Mouse (Mus musculus) megakaryocyte, adult 5-6 weeks (primary cell): ENCODE results near the gene Xrcc1. TPM values are rescaled to one million over a fixed set of nuclear protein-coding genes. Genes with fewer than 3 reads are reported as not detected.

Source experiments
- ATAC-seq: 2 replicates; pipeline ENCODE4 v1.8.0; 2016; ENCODE audit warnings: mild to moderate bottlenecking, inconsistent platforms; ENCODE audit not compliant: poor library complexity, severe bottlenecking
- total RNA-seq, 2 experiments: library from RNA; stranded (forward) in 1 of 2; stranded (reverse) in 1 of 2; fragments of 153-499, 151-499 nt in 1 of 2; fragments of 221-1000, 200-1000 nt in 1 of 2; gene quantifications; 2 replicates each; pipeline versions ENCODE4 v1.2.3 to v1.2.4; 2015 to 2017

Gene Xrcc1
- total RNA-seq, 2 experiments from 2014 or later = 18.3 to 25.1 TPM

DNA sequence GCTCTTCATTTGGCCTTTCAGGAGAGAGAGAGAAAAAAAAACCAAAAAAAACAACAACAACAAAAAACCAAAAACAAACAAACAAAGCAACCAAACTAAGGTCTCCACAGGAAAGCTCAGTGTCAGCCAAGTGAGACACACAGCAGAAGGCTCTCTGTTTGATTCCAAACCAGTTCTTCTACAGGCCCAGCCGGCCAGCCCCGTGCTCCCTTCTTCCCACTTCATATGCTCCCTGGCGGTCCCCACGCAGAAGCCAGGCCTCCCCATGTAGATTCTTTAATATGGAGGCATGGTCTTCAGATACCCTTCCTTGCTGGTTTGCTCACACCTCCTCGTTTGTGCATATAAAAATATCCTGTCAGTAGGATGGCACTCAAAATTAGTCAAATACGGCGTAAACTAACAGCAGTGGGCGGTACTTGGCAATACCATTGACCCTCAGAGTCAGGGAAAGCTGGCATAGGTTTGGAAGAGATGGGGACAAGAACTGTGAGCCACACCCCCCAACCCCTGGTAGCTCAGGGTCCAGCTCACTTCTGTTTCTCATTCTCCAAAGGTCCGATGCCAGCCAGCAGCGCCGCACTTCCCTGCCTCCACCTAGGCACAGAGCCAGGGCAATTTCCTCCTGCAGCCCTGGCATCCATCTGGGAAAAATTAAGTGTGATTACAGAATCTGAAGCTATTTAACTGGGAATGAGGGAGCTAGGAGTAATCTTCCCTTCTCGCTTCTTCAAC is 20.2 kb upstream of the Xrcc1 start:
- ATAC-seq = no peak

DNA sequence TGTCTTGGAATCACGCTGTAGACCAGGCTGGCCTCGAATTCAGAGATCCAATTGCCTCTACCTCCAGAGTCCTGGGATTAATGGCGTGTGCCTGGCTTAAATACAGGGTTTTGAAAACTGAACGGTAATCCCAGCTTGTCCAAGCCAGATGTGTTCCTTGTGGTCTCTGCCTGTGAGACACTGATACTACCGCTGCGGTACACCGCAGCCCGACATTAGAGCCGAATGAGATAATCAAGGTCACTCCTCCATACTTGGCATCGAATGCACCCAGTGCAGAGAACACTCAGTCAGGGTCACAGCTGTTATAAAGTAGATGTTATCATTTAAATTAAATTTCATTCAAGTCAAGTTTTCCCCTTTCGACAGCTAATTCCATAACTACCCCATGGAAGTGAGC is 17.2 kb upstream of the Xrcc1 start:
- no peak for ATAC-seq

DNA sequence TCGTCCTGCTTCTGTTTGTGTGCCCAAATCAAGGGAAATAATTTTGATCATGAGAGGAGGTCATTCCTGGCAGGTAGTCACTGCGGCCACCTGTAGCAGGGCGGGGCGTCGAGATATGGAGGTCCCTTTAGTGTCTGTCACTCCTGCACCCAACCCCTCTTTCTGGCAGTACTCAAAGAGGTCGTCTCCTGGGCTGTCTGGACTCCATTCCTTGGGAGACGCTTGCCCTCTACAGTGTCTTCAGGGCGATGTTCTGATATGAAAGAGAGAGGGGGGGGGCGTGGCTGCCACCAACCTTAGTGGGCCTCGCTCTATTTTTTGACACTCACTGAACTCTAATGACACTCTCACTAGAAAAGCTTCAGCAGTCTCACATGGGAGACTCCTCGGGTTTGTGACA is 16.5 kb upstream of the Xrcc1 start:
- no peak for ATAC-seq

DNA sequence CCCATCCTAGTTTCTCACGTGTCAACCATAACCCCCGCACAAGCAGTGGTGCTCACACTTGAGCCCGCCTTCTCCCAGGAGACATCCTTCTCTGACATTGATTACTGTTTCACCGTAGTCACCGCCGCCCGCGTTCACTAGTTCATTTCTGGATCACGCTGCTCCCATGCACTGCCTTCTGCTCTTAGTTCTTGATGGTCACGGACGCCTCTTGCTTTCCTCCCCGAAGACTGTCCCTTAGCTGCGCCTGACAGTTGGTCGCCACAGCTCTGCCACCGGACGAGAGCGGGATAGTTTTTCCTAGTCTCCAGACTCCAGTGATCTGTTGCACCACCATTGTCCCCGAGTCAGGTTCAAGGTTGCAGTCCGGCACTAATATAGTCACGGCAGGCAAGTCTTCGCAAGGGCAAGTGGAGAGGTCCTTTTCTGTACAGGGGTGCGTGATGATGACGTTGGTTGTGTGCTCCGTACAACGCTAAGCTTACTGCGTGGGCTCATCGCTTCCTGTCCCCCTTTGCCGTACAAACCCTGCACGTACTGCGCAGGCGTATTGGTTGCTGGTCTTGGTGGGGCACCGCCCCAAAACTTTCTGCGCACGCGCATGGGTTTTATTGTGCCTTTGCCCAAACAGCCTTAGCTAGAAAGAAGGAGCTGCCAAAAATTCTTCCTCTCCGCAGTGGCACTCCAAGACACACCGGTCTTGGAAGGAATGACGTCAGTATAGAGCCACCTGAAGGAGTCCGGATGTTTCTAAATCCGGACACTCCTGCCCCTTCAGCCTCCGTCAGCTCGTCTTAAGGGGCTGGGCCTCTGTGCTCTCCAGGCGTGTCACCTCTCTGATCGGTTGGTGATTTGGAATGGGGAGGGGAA is 15.8 kb upstream of the Xrcc1 start, which contains the start of gene Irgq:
Irgq (plus strand) TSS at position 628 of the 870 bp plus-strand sequence.
- ATAC-seq = peak; percentile 92

DNA sequence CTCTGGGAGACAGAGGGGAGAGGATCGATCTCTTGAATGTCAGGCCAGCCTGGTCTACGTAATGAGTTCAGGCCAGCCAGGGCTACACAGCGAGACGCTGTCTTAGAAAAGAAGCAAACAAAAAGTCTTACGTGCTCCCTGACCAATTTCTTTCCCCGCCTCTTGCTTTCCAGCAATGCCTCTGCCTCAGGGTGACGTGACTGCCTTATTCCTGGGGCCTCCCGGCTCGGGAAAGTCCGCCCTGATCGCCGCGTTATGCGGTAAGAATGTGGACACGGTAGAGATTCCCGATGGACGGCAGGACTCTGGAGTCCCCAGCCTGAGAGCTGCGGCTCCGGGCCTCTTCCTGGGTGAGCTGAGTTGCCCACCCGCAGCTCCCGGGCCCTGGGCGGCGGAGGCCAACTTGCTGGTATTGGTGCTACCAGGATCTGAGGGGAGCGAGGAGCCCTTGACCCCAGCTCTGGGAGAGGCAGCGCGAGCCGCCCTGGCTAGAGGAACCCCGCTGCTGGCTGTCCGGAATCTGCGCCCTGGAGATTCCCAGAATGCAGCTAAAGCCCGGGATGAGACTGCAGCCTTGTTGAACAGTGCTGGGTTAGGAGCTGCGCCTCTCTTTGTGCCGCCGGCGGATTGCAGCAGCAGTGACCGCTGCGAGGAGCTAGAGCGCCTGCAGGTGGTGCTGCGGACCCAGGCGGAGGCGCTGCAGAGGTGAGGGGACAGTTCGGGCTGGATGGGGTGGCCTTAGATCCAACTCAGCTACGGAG is 14.7 kb upstream of the Xrcc1 start:
- peak; percentile 61 for ATAC-seq

DNA sequence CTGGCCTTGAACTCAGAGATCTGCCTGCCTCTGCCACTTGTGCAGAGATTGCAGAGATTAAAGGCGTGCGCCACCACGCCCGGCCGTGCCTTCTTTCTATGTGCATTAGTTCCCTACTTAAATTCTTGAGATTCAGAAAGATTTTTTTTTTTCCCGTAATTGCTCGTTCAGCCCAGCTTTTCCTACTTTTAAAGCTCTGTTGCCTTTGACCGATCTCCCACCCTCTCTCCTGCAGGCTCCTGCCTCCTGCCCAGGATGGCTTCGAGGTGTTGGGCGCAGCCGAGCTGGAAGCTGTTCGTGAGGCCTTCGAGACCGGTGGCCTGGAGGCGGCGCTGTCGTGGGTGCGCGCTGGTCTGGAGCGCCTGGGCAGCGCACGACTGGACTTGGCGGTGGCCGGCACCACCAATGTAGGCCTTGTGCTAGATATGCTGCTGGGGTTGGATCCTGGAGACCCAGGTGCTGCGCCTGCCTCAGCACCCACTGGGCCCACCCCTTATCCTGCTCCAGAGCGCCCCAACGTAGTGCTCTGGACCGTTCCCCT is 13.0 kb upstream of the Xrcc1 start:
- ATAC-seq = no peak

DNA sequence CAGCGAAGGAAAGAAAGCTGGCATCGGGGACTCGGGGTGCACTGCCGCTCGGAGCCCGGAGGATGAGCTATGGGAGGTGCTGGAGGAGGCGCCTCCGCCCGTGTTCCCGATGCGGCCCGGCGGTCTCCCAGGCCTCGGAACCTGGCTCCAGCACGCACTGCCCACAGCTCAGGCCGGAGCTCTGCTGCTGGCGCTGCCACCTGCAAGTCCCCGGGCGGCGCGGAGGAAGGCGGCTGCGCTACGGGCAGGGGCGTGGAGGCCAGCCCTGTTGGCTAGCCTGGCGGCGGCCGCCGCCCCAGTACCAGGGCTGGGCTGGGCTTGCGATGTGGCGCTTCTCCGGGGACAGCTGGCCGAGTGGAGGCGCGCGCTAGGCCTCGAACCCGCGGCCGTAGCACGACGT is 12.3 kb upstream of the Xrcc1 start:
- ATAC-seq = no peak

DNA sequence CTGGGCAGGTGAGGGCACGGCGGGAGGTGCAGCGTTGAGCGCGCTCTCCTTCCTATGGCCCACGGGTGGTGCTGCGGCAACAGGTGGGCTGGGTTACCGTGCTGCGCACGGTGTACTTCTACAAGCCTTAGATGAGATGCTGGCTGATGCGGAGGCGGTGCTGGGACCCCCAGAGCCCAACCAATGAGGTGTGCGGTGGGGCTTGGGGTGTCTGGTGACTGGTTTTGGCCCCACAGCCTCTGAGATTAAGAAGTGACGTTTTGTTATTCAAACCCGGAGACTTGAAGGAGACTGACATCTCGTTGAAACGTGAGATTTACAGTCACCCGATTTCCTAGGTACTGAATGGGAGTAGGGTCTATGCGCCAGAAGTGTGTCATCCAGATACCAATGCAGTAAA is 11.8 kb upstream of the Xrcc1 start:
- no peak for ATAC-seq

DNA sequence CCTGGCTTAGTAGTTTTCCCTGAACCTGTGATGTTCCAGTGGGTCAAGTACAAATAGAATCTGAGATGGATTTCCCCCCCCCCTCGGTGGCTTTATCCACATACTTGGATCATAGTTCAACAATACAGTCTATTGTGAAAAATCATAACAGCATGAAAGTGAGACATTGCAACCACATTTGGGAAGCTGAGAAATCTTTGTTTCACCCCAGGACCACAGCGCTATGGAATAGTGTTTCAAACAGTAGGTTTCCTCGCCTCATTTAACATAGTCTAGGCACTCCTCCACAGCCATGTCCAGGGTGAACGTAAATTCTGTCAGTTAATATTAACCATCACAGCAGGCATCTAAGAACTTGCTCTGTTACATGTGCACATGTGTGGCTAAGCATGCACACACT is 9.0 kb upstream of the Xrcc1 start:
- ATAC-seq = no peak

DNA sequence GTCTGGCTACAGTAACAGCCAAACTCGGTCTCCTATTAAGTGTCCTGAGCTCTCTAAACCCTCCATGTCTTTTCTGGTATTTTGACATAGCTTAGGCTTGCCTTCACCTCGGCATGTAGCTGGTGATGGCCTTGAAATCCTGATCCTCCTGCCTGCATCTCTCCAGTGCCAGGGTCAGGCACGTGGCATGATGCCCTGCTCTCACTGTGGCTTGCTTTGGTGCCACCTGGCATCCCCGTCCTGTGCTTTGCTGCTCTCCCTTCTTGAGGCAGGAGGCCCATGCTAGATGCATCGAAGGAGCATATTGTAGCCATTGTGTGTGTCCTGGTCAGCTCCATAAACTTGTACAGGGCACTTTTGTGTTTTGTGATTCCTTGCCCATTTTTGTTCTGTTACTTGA is 8.5 kb upstream of the Xrcc1 start:
- no peak for ATAC-seq

DNA sequence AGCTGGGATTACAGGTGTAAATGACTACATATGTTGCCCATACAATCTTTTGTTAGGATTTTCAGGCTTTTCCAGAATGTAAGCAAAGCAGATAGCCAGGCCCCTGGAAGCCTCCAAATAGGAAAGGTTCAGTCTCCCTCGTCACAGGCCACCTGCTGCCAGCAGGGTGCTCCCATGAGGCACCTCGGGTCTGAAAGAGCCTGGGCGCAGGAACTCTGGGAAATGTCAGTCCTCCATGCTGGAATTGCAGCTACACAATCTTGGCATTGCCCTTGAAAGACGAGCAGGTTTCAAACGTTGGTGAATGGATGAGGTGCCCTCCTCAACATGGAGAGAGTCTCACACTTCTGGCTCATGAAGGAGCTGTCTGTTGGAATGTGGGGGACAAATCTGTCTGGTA is 7.9 kb upstream of the Xrcc1 start:
- ATAC-seq = no peak

DNA sequence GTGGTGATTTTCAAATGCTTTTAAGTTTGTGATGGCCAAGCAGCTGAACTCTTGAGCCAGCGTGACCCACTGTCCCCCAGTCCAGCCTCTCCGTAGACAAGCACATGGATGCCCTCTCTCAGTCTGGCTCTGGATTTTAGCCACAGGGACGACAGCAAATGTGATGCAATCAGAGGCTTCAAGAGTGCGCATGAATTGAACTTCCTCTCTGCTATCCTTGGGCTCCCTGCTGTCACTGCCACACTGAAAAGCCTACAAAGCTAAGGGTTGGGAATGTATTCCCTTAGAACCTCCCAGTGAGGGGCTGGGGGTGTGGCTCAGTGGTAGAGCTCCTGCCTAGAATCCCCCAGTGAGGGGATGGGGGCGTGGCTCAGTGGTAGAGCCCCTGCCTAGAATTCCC is 7.4 kb upstream of the Xrcc1 start:
- peak; percentile 70 for ATAC-seq

DNA sequence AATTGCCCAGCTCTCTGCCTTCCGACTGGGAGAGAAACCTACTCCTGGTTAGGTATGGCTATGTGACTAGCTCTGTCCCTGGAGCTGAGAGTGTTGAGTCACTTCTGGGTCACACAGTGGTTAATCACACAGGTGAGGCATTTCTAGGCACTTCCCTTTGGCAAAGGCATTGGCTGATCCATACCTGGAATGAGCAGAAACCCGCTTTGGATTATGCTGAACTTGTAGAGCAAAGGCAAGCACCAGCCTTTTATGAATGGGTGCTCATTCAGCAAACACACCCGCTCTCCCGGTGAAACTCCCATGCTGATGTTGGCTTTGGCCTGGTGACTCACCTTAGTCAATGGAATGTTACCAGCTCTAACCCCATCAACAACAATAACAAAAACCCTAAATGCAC is 6.4 kb upstream of the Xrcc1 start:
- no peak for ATAC-seq

DNA sequence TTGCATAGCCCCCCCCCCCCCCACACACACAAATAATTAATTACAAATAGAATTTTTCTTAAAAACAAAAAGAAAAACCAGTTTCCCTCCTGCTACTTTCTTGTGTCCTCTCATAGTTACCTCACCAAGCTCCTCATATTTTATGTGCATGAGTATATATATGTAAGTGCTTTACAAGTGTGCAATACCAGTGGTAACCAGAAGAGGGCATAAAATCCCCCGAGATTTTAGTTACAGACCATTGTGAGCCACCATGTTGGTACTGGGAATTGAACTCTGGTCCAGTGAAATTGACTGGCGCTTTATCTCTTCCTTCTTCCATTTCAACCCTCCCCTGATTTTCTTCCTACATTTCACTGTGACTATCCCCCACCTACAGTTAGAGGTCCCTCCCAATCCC is 1.6 kb upstream of the Xrcc1 start:
- no peak for ATAC-seq

DNA sequence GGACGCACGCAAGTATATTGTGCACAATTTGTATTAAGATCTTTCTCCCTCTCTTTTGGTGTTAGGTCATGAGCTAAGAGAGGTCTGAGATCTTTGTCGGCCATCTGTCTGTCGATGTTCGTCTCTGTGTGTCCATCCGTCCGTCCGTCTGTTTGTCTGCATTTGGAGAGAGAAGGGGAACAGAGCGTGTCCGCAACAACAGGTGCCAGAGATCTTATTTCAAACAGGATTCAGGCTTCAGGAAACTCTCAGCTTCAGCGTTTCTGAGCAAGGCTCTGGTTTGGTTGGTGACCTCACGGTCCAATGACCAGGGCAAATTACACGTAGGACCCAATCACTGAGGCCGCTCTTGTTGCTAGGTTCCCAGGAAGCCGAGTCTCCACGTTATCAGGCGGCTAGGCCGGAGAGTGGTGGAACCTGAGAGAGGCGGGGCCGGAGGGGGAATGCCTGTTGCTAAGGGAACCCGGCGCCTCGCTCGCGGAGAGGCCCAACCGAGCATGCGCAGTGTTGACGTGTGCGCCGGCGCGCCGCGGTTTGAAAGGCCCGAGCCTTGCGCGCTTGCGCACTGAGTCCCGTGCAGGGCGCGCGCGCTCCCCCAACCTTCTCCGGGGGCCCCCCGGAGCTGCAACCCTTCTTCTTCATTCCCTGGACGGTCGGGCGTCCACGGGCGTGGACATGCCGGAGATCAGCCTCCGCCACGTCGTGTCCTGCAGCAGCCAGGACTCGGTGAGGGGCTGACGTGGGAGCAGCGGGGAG is 723 bp downstream of the Xrcc1 start:
- ATAC-seq = peak; percentile 100

DNA sequence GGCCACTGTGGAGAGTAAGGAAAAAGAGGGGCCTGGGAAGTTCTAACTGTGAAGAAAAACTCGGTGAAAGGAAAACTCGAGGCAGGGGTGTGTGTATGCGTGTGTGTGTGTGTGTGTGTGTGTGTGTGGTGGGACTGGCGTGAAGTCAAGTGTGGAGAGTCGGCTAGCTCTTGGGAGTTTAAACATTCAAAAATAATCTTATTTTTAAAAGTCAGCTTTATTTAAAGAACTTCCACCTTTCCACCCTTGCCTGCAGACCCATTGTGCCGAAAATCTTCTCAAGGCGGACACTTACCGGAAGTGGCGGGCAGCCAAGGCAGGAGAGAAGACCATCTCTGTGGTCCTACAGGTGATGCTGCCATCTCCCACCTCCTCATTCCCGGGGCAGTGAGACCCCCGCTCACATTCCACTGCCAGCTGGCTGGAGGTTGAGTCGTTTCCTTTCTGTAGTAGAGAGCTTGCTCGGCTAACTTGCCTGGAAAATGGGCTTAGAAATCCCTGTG is 1.5 kb downstream of the Xrcc1 start:
- no peak for ATAC-seq

DNA sequence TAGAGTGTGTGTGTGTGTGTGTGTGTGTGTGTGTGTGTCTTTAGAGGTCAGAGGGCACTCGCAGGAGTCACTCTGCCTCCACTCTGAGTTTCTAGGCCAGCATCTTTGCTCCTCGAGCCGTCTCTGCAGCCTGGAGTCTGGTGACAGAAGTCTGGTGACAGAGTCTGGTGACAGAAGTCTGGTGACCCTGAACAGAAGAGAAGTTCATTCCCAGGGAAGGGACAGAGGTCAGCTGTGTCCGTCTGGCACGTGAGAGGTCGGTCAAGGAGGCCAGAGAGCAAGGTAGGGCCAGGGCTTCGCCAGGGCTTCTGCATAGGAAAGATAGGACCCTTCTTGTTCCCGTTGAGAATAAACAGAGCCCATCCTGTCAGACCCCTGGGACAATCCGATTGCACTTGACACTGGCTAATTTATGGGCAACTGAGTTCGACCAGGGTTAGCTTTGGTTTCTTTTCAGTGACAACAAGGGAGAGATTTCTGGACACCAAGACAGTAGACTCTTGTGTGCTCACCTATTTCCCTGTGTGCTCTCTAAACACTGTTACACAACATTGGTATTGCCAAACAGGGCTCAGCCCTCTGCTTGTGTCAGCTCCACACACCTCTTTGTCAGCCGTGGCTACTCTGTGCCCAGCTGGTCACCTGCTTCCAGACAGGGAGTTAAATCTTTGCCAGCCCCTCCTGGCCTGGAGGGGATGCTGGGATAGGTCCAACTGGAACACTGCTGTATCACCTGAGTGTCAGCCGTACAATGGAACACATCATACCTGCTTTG is 6.1 kb downstream of the Xrcc1 start:
- peak; percentile 91 for ATAC-seq

DNA sequence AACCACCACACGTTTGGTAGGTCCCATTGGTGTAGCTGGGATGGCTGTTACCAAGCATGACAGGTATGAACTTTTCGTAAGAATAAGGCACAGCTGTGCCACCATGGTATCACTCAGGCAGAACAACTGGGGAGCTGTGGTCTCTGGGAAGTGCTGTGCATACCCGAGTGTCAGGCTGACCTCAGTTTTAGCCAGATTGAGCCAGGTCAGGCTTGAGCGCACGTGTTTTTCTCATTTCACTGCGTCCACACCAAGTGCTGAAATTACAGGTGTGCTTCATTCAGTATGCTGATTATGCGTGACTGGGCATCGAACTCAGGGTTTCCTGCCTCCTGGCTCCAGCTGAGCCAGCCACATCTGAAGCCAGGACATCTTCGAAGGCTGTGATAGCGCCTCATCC is 9.7 kb downstream of the Xrcc1 start:
- no peak for ATAC-seq

DNA sequence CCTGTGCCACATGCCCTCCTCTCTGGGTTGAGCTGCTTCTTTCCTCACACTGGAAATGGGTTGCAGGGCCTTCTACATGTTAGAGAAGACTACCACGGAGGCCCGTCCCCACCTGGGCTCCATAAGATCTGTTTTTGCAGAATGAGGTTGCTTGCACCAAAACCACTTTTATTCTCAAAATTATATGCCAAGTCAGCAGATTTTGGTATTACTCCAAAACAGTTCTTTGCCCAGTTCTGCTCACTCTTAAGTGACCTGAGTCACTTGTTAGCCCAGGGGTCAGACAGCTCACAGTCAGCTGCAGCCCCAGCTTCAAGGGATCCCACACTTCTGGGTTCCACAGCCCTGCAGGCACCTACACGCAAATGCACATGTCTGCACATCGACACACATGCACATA is 15.4 kb downstream of the Xrcc1 start:
- ATAC-seq = no peak
